Mouse (Mus musculus): ENCODE results near the gene Bpifc. TPM values are rescaled to one million over a fixed set of nuclear protein-coding genes. Genes with fewer than 3 reads are reported as not detected.

The Bpifc gene
- polyA plus RNA-seq, 1 experiment from 2014 or later: not detected

GRCm38 (mm10) chr10:85954429-85954828 lies 57.3 kb downstream of the Bpifc start:
- no peak overlapping the region for H3K4me3 ChIP-seq (ENCODE audit: inconsistent target)
- 88% methylated on average over 2 of the region's 2 CpGs for WGBS (ENCODE audit: missing documents)
- H3K36me3 ChIP-seq (ENCODE audit: inconsistent target): peaks cover 18% of the 10 kb centered on the region; the same call in 1 of the 2 replicates
- H3K27ac ChIP-seq: no peak overlapping the region
- H3K79me2 ChIP-seq (ENCODE audit: inconsistent target): peaks cover 36% of the 10 kb centered on the region

- Histone ChIP-seq H3K27ac (no peak overlapping the region), H3K36me3 (ENCODE audit: inconsistent target) (peaks cover 28% of the 10 kb centered on the region), H3K4me3 (ENCODE audit: inconsistent target) (no peak overlapping the region), H3K79me2 (ENCODE audit: inconsistent target) (peaks cover 36% of the 10 kb centered on the region)
- WGBS (ENCODE audit: missing documents): 31% methylated on average over 3 of the region's 3 CpGs
Observed at GRCm38 (mm10) chr10:85953401-85953800, 58.3 kb downstream of the Bpifc start.

- Histone ChIP-seq H3K36me3 (ENCODE audit: inconsistent target) (peaks cover 32% of the 10 kb centered on the region), H3K27ac (no peak overlapping the region), H3K4me3 (ENCODE audit: inconsistent target) (no peak overlapping the region), H3K79me2 (ENCODE audit: inconsistent target) (peaks cover 30% of the 10 kb centered on the region)
- 59% methylated on average over 6 of the region's 6 CpGs for WGBS (ENCODE audit: missing documents)
Observed at GRCm38 (mm10) chr10:85951765-85952443, 59.8 kb downstream of the Bpifc start.

GRCm38 (mm10) chr10:85948483-85949196 lies 63.1 kb downstream of the Bpifc start:
- peaks cover 41% of the 10 kb centered on the region for H3K36me3 ChIP-seq (ENCODE audit: inconsistent target)
- H3K79me2 ChIP-seq (ENCODE audit: inconsistent target): no peaks in the 10 kb centered on the region; the same call in 1 of the 2 replicates
- 96% methylated on average over 8 of the region's 8 CpGs for WGBS (ENCODE audit: missing documents)
- no peak overlapping the region for H3K4me3 ChIP-seq (ENCODE audit: inconsistent target)
- no peak overlapping the region for H3K27ac ChIP-seq

GRCm38 (mm10) chr10:85936280-85936965 lies 75.3 kb downstream of the Bpifc start:
- no peak overlapping the region for H3K27ac ChIP-seq
- no peaks in the 10 kb centered on the region for H3K79me2 ChIP-seq (ENCODE audit: inconsistent target)
- no peak overlapping the region for H3K4me3 ChIP-seq (ENCODE audit: inconsistent target)
- WGBS (ENCODE audit: missing documents): 95% methylated on average over 6 of the region's 6 CpGs
- H3K36me3 ChIP-seq (ENCODE audit: inconsistent target): peaks cover 49% of the 10 kb centered on the region

GRCm38 (mm10) chr10:85929962-85930361 lies 81.7 kb downstream of the Bpifc start:
- Histone ChIP-seq H3K27ac (no peak overlapping the region), H3K36me3 (ENCODE audit: inconsistent target) (no peaks in the 10 kb centered on the region), H3K4me3 (ENCODE audit: inconsistent target) (no peak overlapping the region), H3K79me2 (ENCODE audit: inconsistent target) (no peaks in the 10 kb centered on the region)
- 84% methylated on average over 9 of the region's 11 CpGs for WGBS (ENCODE audit: missing documents)

GRCm38 (mm10) chr10:85929208-85929591 lies 82.5 kb downstream of the Bpifc start:
- Histone ChIP-seq H3K27ac (no peak overlapping the region), H3K4me3 (ENCODE audit: inconsistent target) (no peak overlapping the region), H3K36me3 (ENCODE audit: inconsistent target) (no peaks in the 10 kb centered on the region), H3K79me2 (ENCODE audit: inconsistent target) (no peaks in the 10 kb centered on the region)
- 55% methylated on average over 11 of the region's 11 CpGs for WGBS (ENCODE audit: missing documents)

- Histone ChIP-seq H3K79me2 (ENCODE audit: inconsistent target) (no peaks in the 10 kb centered on the region), H3K27ac (no peak overlapping the region), H3K36me3 (ENCODE audit: inconsistent target) (no peaks in the 10 kb centered on the region), H3K4me3 (ENCODE audit: inconsistent target) (no peak overlapping the region)
- WGBS (ENCODE audit: missing documents): 2% methylated on average over 47 of the region's 63 CpGs
Observed at GRCm38 (mm10) chr10:85928499-85929207, 83.0 kb downstream of the Bpifc start.

- H3K79me2 ChIP-seq (ENCODE audit: inconsistent target): no peaks in the 10 kb centered on the region
- H3K36me3 ChIP-seq (ENCODE audit: inconsistent target): no peaks in the 10 kb centered on the region
- H3K27ac ChIP-seq: no peak within 1 kb of the TSS
- no peak within 1 kb of the TSS; the same call in 1 of the 2 replicates for H3K4me3 ChIP-seq (ENCODE audit: inconsistent target)
- 5% methylated on average over 23 of the region's 23 CpGs for WGBS (ENCODE audit: missing documents)
Observed at GRCm38 (mm10) chr10:85927676-85928445, 83.8 kb downstream of the Bpifc start, which contains the start of gene Ascl4. TSS of gene Ascl4 (plus strand) at chr10:85927681.

- H3K4me3 ChIP-seq (ENCODE audit: inconsistent target): peak within 1 kb of the TSS; percentile 60
- peaks cover 46% of the 10 kb centered on the region for H3K79me2 ChIP-seq (ENCODE audit: inconsistent target)
- WGBS (ENCODE audit: missing documents): 1% methylated on average over 72 of the region's 90 CpGs
- peaks cover 25% of the 10 kb centered on the region for H3K36me3 ChIP-seq (ENCODE audit: inconsistent target)
- no peak within 1 kb of the TSS for H3K27ac ChIP-seq
Observed at GRCm38 (mm10) chr10:85916498-85917309, 95.0 kb downstream of the Bpifc start, which contains the start of gene Prdm4. TSS of gene Prdm4 (minus strand) at chr10:85917142.

All from macrophage (primary cell).